Mouse (Mus musculus) gastrocnemius, adult 2 months (tissue): Measurements from ENCODE around the gene Arhgef12. TPM values are rescaled to one million over a fixed set of nuclear protein-coding genes. Genes with fewer than 3 reads are reported as not detected.
"Not testable (repeated sequence)": the region's sequence is repeated elsewhere in the genome, so short reads cannot be mapped to it uniquely, and the experiment has no call there.

Source experiments
- DNase-seq: peaks from one replicate; pipeline ENCODE4 v3.0.0; 2022
- H3K27ac ChIP-seq: fragments of 200-600 bp; 2 replicates; pipeline ENCODE4 v1.8.1; 2022; ENCODE audit warnings: mild to moderate bottlenecking
- H3K4me3 ChIP-seq: fragments of 200-600 bp; 2 replicates; pipeline ENCODE4 v1.8.1; 2022; ENCODE audit warnings: mild to moderate bottlenecking, moderate library complexity
- CTCF ChIP-seq: fragments of 200-600 bp; IDR thresholded peaks from 2 replicates; pipeline ENCODE4 v1.8.1; 2022; ENCODE audit warnings: antibody characterized with exemption, mild to moderate bottlenecking, moderate library complexity
- intact Hi-C: fragments of 180-260 bp; cut with DNase I; formaldehyde crosslinking; loops from one replicate; pipeline ENCODE4 v1.15.1; 2025
- total RNA-seq, 2 experiments: library from RNA; stranded (reverse); gene quantifications; 2 replicates each; pipeline ENCODE4 v1.2.3; 2021

The Arhgef12 gene
- total RNA-seq, 2 experiments from 2014 or later, result 41.9 to 61.9 TPM

DNA sequence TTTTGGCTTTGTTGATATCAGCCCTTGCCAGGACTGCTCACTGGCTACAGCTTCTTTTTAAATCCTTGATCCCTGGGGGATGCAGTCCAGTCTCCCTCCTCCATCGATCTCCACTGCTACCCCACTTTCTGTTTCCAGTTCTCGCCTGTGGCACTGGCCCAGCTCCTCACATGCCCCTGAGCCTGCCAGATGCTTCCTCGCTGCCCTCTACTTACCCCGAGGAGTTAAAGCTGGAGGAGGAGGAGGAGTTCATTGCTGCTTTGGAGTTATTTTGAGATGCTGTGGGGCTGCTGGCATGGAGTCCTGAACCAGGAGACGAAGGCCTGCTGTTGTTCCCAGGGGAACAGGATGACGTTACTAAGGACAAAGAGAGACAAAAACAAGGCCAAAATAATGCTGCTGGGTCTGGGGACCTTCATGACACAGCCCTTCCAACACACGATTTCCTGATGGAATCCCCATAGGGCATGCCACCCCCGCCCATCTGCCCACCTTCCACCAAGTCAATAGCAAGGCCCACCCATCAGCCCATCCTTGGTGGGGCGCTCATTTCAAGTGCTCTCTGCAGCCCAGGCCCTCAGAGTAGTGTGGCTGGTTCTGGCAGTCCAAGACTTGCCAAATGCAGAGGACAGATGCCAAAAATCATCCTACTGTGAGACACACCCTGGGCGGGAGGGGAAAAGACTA lies 20.2 kb upstream of the Arhgef12 start:
- DNase-seq, result peak; percentile 76
- no peak for TF ChIP-seq CTCF
- Histone ChIP-seq H3K4me3 (peak overlapping the region; percentile 45), H3K27ac (peak overlapping the region; percentile 77)
- intact Hi-C loops, result no loop called here

GRCm38 (mm10) chr9:43122379-43122778 lies 15.3 kb upstream of the Arhgef12 start:
- no peak overlapping the region for H3K4me3 ChIP-seq
- DNase-seq, result peak; percentile 36

DNA sequence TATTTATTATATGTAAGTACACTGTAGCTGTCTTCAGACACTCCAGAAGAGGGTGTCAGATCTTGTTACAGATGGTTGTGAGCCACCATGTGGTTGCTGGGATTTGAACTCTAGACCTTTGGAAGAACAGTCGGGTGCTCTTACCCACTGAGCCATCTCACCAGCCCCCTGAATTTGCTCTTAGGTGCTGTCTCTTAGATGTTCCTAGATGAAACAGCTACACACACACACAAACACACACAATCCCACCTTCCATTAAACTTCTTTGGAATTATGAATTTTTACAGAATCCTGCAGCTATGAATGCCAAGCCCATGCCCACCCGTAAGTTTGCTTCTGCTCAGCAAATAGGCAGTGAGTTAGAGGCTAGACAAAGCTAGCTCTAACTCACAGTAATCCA lies 14.9 kb upstream of the Arhgef12 start:
- DNase-seq, H3K4me3 ChIP-seq, intact Hi-C loops, H3K27ac ChIP-seq: not testable (repeated sequence)

More at GRCm38 (mm10) chr9:43122379-43122778, 15.3 kb upstream of the Arhgef12 start:
- intact Hi-C loops, result no loop called here
- H3K27ac ChIP-seq, result no peak overlapping the region
- peak; percentile 53 for TF ChIP-seq CTCF

GRCm38 (mm10) chr9:43116997-43117336 lies 9.9 kb upstream of the Arhgef12 start:
- 0 out of 2 replicates have a peak overlapping the region, but pooled peaks have one; percentile 76 for H3K27ac ChIP-seq
- intact Hi-C loops, result no loop called here
- DNase-seq, result no peak
- H3K4me3 ChIP-seq, result no peak overlapping the region
- TF ChIP-seq CTCF, result no peak

DNA sequence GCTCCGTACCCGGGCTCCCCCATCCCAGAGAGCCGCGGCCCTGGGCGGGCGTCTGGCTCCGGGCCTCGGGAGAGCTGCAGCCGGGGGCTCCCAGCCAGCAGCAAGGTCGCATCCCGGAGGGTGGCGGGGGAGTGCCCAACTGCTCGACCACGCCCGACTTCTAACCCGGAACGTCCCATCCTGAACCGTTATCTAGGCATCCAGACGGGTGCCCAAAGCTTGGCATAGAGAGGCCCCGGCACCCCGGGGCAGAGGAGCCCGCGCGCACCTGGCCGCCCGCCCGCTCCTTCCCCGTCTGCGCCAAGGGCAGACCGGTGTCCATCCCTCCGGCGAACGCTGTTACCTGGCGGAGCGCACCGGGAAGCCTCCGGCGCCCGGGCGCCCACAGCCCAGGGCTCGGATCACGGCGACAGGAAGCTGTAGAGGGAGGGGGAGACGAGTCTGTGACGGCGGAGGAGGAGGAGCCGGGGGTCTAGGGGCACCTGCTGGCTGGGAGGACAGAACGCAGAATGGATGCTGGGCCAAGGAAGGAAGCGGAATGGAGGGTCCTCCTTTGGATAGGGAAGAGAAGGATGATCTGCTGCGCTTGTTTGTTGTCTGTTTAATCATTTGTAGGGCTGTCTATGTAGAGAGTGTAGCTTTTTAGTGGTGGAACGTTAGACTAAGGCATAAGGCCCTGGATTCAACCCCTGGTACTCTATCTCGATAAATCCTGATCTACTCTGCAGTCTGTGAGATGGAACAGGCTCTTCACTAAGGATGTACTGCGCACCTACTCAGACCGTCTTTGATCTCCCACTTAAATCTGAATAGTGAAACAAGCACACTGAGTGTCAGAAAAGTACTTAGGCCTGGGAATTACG lies 9.3 kb upstream of the Arhgef12 start, which contains the start of gene Tmem136:
Gene Tmem136 (minus strand): TSS at position 437 of the 863 bp plus-strand sequence.
- peak within 1 kb of the TSS; percentile 77 for H3K4me3 ChIP-seq

GRCm38 (mm10) chr9:43115431-43116133 lies 8.5 kb upstream of the Arhgef12 start:
- peak overlapping the region; percentile 77 for H3K4me3 ChIP-seq
- peak overlapping the region; percentile 76 for H3K27ac ChIP-seq
- TF ChIP-seq CTCF, result no peak
- intact Hi-C loops, result no loop called here
- peak; percentile 35 for DNase-seq

More for the DNA sequence above, 9.3 kb upstream of the Arhgef12 start, which contains the start of gene Tmem136:
- H3K27ac ChIP-seq, result peak within 1 kb of the TSS; percentile 76
- peak; percentile 81 for DNase-seq
- TF ChIP-seq CTCF, result no peak
- intact Hi-C loops, result no loop called here

DNA sequence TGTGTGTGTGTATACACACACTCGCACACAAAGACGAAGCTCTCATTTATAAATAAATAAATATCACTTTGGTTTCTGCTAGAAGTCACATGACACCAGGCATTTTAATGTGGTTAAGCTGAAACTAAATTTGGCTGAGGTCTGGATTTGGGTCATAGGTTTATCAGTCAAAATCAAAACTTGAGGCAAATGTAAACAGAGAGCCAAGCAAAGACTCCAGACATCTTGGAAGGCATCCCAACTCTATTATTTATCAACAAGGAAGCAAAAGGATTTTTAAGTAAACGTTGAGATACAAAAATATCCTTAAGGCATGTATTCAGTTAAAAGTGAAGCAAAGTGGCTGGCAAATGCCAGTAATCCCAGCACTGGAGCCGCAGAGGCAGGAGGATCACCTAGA lies 7.8 kb upstream of the Arhgef12 start:
- DNase-seq, result no peak
- Histone ChIP-seq H3K27ac (peak overlapping the region; percentile 76; the same call in 1 of the 2 replicates), H3K4me3 (no peak overlapping the region)
- intact Hi-C loops, result no loop called here
- TF ChIP-seq CTCF, result no peak

DNA sequence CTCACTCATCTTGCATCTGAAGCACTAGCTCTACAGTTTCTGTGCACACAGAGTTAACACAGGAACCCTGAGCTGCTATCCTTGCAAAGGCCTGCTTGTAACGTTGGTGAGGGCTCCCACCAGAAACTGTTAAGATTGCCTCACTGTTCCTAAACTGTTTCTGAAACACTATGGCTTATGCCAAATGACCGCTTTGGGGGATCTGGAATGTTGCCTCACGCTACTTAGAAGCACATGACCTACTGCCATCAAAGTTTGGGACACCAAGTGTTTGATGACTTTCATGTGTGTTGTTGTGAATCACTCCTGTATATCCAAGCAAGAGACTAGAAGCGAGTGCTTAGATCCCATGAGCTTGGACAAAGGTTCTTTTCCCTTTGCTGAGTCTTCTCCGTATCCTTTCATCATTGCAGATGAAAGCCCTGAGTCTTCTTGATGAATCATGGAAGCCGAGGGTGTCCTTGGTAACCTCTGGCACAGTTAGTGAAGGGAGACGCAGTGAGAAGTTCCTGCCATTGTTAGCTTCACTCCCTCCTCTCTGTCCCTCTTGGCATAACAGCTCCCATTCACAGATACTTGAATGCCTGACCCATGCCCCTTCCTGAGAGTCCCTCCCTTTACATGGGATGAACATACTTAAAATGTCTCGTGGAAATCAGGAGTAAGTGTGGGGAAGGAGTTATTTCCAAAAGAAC lies 3.4 kb upstream of the Arhgef12 start:
- intact Hi-C loops, result no loop called here
- no peak for TF ChIP-seq CTCF
- no peak overlapping the region for H3K4me3 ChIP-seq
- no peak for DNase-seq
- no peak overlapping the region for H3K27ac ChIP-seq

GRCm38 (mm10) chr9:43109125-43109524 lies 2.1 kb upstream of the Arhgef12 start:
- Histone ChIP-seq H3K27ac (no peak overlapping the region), H3K4me3 (no peak overlapping the region)
- intact Hi-C loops, result no loop called here
- TF ChIP-seq CTCF, result no peak
- DNase-seq, result no peak

DNA sequence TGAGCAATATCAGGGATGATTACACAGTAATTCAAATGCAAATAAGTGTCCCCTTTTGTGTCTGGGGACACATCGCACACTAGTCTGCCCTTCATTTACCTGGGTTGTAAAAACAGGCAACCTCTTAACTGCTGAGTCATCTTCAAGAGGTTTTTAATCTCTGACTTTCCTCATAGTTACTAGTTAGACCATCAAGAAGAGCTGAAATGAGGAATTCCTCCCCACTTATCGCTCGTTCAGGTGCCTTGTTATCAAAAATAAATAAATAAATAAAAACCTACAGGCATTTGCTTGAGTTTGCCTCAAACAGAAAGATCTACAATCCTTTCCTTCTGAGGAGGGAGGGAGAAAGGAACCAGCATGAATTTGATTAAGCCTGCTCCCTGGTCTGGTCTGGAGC lies 1.7 kb upstream of the Arhgef12 start:
- intact Hi-C loops, result no loop called here
- no peak for TF ChIP-seq CTCF
- Histone ChIP-seq H3K27ac (peak overlapping the region; percentile 3; the same call in 1 of the 2 replicates), H3K4me3 (no peak overlapping the region)
- no peak for DNase-seq

DNA sequence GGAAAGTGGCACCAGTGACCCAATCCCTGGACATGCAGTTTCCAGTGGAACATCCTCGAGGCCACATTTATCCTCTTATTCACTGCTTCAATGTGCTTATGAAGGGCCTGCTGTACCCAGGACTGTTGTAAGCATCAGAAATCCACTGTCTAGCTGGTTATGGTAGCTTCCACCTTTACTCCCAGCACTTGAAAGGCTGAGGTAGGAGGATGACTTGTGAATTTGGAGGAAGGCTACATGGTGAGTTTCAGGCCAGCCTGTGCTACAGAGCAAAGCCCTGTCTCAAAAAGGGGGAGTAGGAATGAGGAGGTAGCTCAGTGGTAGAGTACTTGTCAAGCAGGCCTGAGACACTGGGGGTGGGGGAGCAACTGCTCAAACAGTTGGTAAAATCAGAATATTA lies 1.0 kb upstream of the Arhgef12 start:
- DNase-seq, result no peak
- Histone ChIP-seq H3K27ac (peak overlapping the region; percentile 97), H3K4me3 (no peak overlapping the region)
- no peak for TF ChIP-seq CTCF
- intact Hi-C loops, result no loop called here

GRCm38 (mm10) chr9:43107555-43107954 lies 516 bp upstream of the Arhgef12 start:
- DNase-seq, result no peak
- no peak for TF ChIP-seq CTCF
- Histone ChIP-seq H3K27ac (peak overlapping the region; percentile 97), H3K4me3 (peak overlapping the region; percentile 97)
- intact Hi-C loops, result loop anchor here (1.0 kb wide), 1 partner anchor 107 kb away; no protein-coding TSS in a partner anchor
